Mouse (Mus musculus) stomach, embryonic 16.5 days (tissue): ENCODE measurements around the gene Stra6. TPM values are rescaled to one million over a fixed set of nuclear protein-coding genes. Genes with fewer than 3 reads are reported as not detected.

ENCODE experiments used
- ATAC-seq: fragments of 200-750 bp; cut with Nextera tagmentation; 2 replicates; pipeline ENCODE4 v1.8.0; 2017; ENCODE audit warnings: moderate number of reproducible peaks, moderate TSS enrichment; ENCODE audit not compliant: insufficient read depth, low FRiP score
- H3K27ac ChIP-seq: fragments of 300-500 bp; sonication (generic); 2 replicates; pipeline ENCODE4 v1.5.1; 2014; ENCODE audit warnings: low read length
- H3K27me3 ChIP-seq: fragments of 300-500 bp; sonication (generic); 2 replicates; pipeline ENCODE4 v1.6.1; 2014; ENCODE audit warnings: low read length, control low read depth, mixed read lengths; ENCODE audit not compliant: control insufficient read depth, insufficient read depth
- H3K36me3 ChIP-seq: fragments of 300-500 bp; sonication (generic); 2 replicates; pipeline ENCODE4 v1.6.1; 2014; ENCODE audit warnings: low read length; ENCODE audit not compliant: control insufficient read depth, insufficient read depth
- H3K4me1 ChIP-seq: fragments of 300-500 bp; sonication (generic); 2 replicates; pipeline ENCODE4 v1.6.1; 2014; ENCODE audit warnings: low read length, control low read depth, mixed read lengths; ENCODE audit not compliant: control insufficient read depth, insufficient read depth
- H3K4me2 ChIP-seq: fragments of 300-500 bp; sonication (generic); 2 replicates; pipeline ENCODE4 v1.6.1; 2014; ENCODE audit warnings: low read depth, low read length, mixed read lengths
- H3K4me3 ChIP-seq: fragments of 300-500 bp; sonication (generic); replicated peaks from 2 replicates; pipeline ENCODE4 v1.5.1; 2014; ENCODE audit warnings: mild to moderate bottlenecking, low read length
- H3K9ac ChIP-seq: fragments of 300-500 bp; sonication (generic); 2 replicates; pipeline ENCODE4 v1.6.1; 2014; ENCODE audit warnings: low read length
- H3K9me3 ChIP-seq: fragments of 300-500 bp; sonication (generic); replicated peaks from 2 replicates; pipeline ENCODE4 v1.6.1; 2016; ENCODE audit warnings: low read length, control low read depth; ENCODE audit not compliant: control insufficient read depth
- WGBS: fragments of 180-500 bp; shearing (Covaris S2); extraction: QIAGEN DNeasy Blood & Tissue Kit; methylation state at CpG from one replicate; pipeline ENCODE4 v1.1.7; 2014; 5-methylcytosine and 5-hydroxymethylcytosine counted together
- polyA plus RNA-seq: library from polyadenylated mRNA; unstranded; fragments of >200 nt; fragmentation: Nextera tagmentation; extraction: Ambion mirVana; gene quantifications from 2 replicates; pipeline ENCODE4 v1.2.1, GENCODE M21; 2015

Gene Stra6
- polyA plus RNA-seq, 1 experiment from 2014 or later, result 1.4 TPM

- no peak overlapping the region for H3K4me3 ChIP-seq
- H3K27me3 ChIP-seq, result peaks cover 2% of the 10 kb centered on the region; the same call in 1 of the 2 replicates
- H3K27ac ChIP-seq, result no peak overlapping the region
- ATAC-seq, result no peak
- no peaks in the 10 kb centered on the region for H3K9me3 ChIP-seq
- H3K4me1 ChIP-seq, result no peaks in the 10 kb centered on the region
- H3K9ac ChIP-seq, result no peak overlapping the region
- no peaks in the 10 kb centered on the region for H3K36me3 ChIP-seq
- 43% methylated on average over 4 of the region's 4 CpGs for WGBS
- no peak overlapping the region for H3K4me2 ChIP-seq
These were observed 17.9 kb upstream of the Stra6 start for GRCm38 (mm10) chr9:58045646-58046045.

GRCm38 (mm10) chr9:58047061-58047460 lies 16.5 kb upstream of the Stra6 start:
- no peak overlapping the region for H3K27ac ChIP-seq
- 65% methylated on average over 10 of the region's 10 CpGs for WGBS

GRCm38 (mm10) chr9:58048621-58049020 lies 15.0 kb upstream of the Stra6 start:
- ATAC-seq, result no peak
- peaks cover 2% of the 10 kb centered on the region; the same call in 1 of the 2 replicates for H3K27me3 ChIP-seq
- no peaks in the 10 kb centered on the region for H3K9me3 ChIP-seq
- no peak overlapping the region for H3K27ac ChIP-seq
- no peaks in the 10 kb centered on the region for H3K36me3 ChIP-seq
- no peaks in the 10 kb centered on the region for H3K4me1 ChIP-seq
- 14% methylated on average over 6 of the region's 6 CpGs for WGBS
- no peak overlapping the region for H3K4me3 ChIP-seq
- H3K9ac ChIP-seq, result no peak overlapping the region
- no peak overlapping the region for H3K4me2 ChIP-seq

More at GRCm38 (mm10) chr9:58047061-58047460, 16.5 kb upstream of the Stra6 start:
- Histone ChIP-seq H3K4me3 (no peak overlapping the region), H3K9ac (no peak overlapping the region), H3K4me1 (no peaks in the 10 kb centered on the region), H3K27me3 (peaks cover 2% of the 10 kb centered on the region; the same call in 1 of the 2 replicates), H3K4me2 (no peak overlapping the region), H3K36me3 (no peaks in the 10 kb centered on the region), H3K9me3 (no peaks in the 10 kb centered on the region)
- no peak for ATAC-seq

- Histone ChIP-seq H3K36me3 (no peaks in the 10 kb centered on the region), H3K9ac (no peak overlapping the region), H3K4me3 (no peak overlapping the region), H3K27me3 (peaks cover 2% of the 10 kb centered on the region; the same call in 1 of the 2 replicates), H3K9me3 (no peaks in the 10 kb centered on the region), H3K27ac (no peak overlapping the region), H3K4me2 (no peak overlapping the region), H3K4me1 (no peaks in the 10 kb centered on the region)
- WGBS, result 62% methylated on average over 6 of the region's 6 CpGs
- ATAC-seq, result no peak
These were observed 14.4 kb upstream of the Stra6 start for GRCm38 (mm10) chr9:58049186-58049585.

DNA sequence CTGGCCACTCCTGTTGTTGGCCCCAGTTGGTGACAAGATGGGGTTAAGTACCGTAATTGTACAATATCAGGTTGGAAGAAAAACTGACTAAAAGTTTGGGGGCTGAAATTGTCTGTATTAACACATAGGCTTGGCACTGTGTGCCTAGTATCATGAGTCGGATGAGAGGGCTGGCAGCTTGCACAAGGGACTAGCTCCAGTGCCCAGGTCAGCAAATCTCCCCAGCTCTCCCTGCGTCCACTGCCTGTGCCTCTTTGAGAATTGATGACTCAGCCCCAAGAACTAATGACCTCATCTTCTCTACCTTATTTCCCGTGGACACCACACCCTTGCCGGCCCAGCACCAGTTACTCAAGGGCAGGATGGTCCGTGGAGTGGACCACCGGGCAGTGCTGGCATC lies 13.7 kb upstream of the Stra6 start:
- Histone ChIP-seq H3K4me2 (no peak overlapping the region), H3K36me3 (no peaks in the 10 kb centered on the region), H3K4me3 (no peak overlapping the region), H3K4me1 (no peaks in the 10 kb centered on the region), H3K9me3 (no peaks in the 10 kb centered on the region), H3K9ac (no peak overlapping the region), H3K27me3 (peaks cover 2% of the 10 kb centered on the region; the same call in 1 of the 2 replicates), H3K27ac (no peak overlapping the region)
- 61% methylated on average over 7 of the region's 7 CpGs for WGBS
- ATAC-seq, result no peak

GRCm38 (mm10) chr9:58051937-58052336 lies 11.7 kb upstream of the Stra6 start:
- H3K4me2 ChIP-seq, result no peak overlapping the region
- H3K27ac ChIP-seq, result no peak overlapping the region
- no peaks in the 10 kb centered on the region for H3K36me3 ChIP-seq
- H3K27me3 ChIP-seq, result peaks cover 2% of the 10 kb centered on the region; the same call in 1 of the 2 replicates
- no peaks in the 10 kb centered on the region for H3K9me3 ChIP-seq
- no peak overlapping the region for H3K9ac ChIP-seq
- H3K4me1 ChIP-seq, result no peaks in the 10 kb centered on the region
- WGBS, result 32% methylated on average over 5 of the region's 5 CpGs
- no peak overlapping the region for H3K4me3 ChIP-seq
- ATAC-seq, result no peak

- no peak overlapping the region for H3K4me3 ChIP-seq
- H3K27me3 ChIP-seq, result peaks cover 2% of the 10 kb centered on the region; the same call in 1 of the 2 replicates
- no peaks in the 10 kb centered on the region for H3K4me1 ChIP-seq
- no peak overlapping the region for H3K27ac ChIP-seq
- no peaks in the 10 kb centered on the region for H3K9me3 ChIP-seq
- no peak overlapping the region for H3K9ac ChIP-seq
- WGBS, result 21% methylated on average over 3 of the region's 3 CpGs
- ATAC-seq, result no peak; the same call in 1 of the 2 replicates
- no peaks in the 10 kb centered on the region for H3K36me3 ChIP-seq
- no peak overlapping the region for H3K4me2 ChIP-seq
These were observed 10.5 kb upstream of the Stra6 start for GRCm38 (mm10) chr9:58053102-58053501.

- Histone ChIP-seq H3K9me3 (no peaks in the 10 kb centered on the region), H3K4me1 (no peaks in the 10 kb centered on the region), H3K9ac (no peak overlapping the region), H3K27me3 (peaks cover 2% of the 10 kb centered on the region; the same call in 1 of the 2 replicates), H3K36me3 (no peaks in the 10 kb centered on the region), H3K27ac (no peak overlapping the region), H3K4me3 (no peak overlapping the region), H3K4me2 (no peak overlapping the region)
- ATAC-seq, result no peak
- 59% methylated on average over 3 of the region's 3 CpGs for WGBS
These were observed 10.0 kb upstream of the Stra6 start for GRCm38 (mm10) chr9:58053544-58053943.

- H3K9ac ChIP-seq, result no peak overlapping the region
- peaks cover 2% of the 10 kb centered on the region; the same call in 1 of the 2 replicates for H3K27me3 ChIP-seq
- WGBS, result 85% methylated on average over 1 of the region's 1 CpGs
- no peaks in the 10 kb centered on the region for H3K4me1 ChIP-seq
- ATAC-seq, result no peak
- H3K36me3 ChIP-seq, result no peaks in the 10 kb centered on the region
- no peak overlapping the region for H3K4me2 ChIP-seq
- H3K4me3 ChIP-seq, result no peak overlapping the region
- no peaks in the 10 kb centered on the region for H3K9me3 ChIP-seq
- H3K27ac ChIP-seq, result no peak overlapping the region
These were observed 9.6 kb upstream of the Stra6 start for GRCm38 (mm10) chr9:58054032-58054431.
